Mouse (Mus musculus): Measurements from ENCODE around the gene Muc20.

DNA sequence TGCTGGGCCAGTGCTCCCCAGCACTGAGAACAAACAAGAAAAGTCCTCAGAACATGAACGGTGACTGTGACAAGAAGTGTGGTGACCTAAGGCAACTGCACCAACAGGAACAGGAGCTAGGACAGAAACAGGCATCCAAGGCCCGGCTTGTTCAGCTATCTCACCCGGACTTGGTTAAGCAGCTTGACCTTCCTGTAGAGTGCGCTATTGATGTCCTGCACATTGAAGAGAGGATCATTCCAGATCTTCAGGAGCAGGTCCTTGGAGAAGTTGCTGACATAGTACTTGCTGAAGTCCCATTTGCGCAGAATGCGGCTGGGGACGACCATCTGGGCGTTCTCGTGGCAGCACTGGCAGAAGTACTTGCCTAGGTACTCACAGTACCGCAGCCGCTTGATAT, 29.3 kb upstream of the Muc20 start:
- no peak for TF ChIP-seq CTCF (IDR thresholded peaks at IDR 0.05; ENCODE audit: control insufficient read depth, insufficient read depth, low read length)
- TF ChIP-seq POLR2A (IDR thresholded peaks at IDR 0.05; ENCODE audit: borderline replicate concordance, control insufficient read depth, low read depth, low read length): no peak

All from bone marrow, adult 2 months (tissue).